Comparison of ENCODE assay signal across 30 mouse cellular contexts in genomic region chr7:30847934-30848333, GRCm38 (mm10). TPM values are rescaled to one million over a fixed set of nuclear protein-coding genes. Genes with fewer than 3 reads are reported as not detected.
DNase-seq lines count a peak whose midpoint lies in the region; TF ChIP-seq lines count a peak whose summit lies in the region.
"Had no signal": no experiment of that assay in that cellular context is flagged by ENCODE, and none has a peak within 500 bp of the region (broad histone marks: within the 10 kb centered on the region; RNA-seq: fewer than 3 reads in every experiment).

No protein-coding gene starts in this region.

- DNase-seq in adrenal gland, postnatal 36 days, result peak; percentile 18 to 28
- DNase-seq in adrenal gland, postnatal 14 days, result no peak
- peak; percentile 69 for DNase-seq in 416B (ENCODE audit: low read depth)
- no peak for DNase-seq in yolk sac, embryonic 10.5 days (ENCODE audit: low spot score)
- no peak for DNase-seq in Muller cell, postnatal 12 days (ENCODE audit: inconsistent ontology term)
- DNase-seq: cerebellum, adult 11-12 months; cerebellum, adult 8-10 months; cerebellum, postnatal 10 days; cerebellum, postnatal 36 days; embryo, embryonic 11 days; gastrocnemius, postnatal 25 days; heart, adult 18-20 months; heart, postnatal 10 days; heart, postnatal 36 days had no signal

- TF ChIP-seq CTCF in ES-Bruce4 (IDR thresholded peaks at IDR 0.05; ENCODE audit: low read depth, low read length), result no peak

- TF ChIP-seq POLR2A in ES-Bruce4 (IDR thresholded peaks at IDR 0.05; ENCODE audit: insufficient read depth, low read length), result no peak

- no peak overlapping the region for H3K9ac ChIP-seq in ES-Bruce4 (ENCODE audit: low read depth, poor library complexity, severe bottlenecking)
- H3K9ac ChIP-seq: embryonic facial prominence, embryonic 13.5 days; forebrain, embryonic 12.5 days; forebrain, embryonic 15.5 days; heart, embryonic 12.5 days; heart, embryonic 15.5 days; hindbrain, embryonic 13.5 days had no signal

- TF ChIP-seq EP300 in ES-Bruce4 (IDR thresholded peaks at IDR 0.05; ENCODE audit: insufficient read depth, low read depth, low read length), result peak; percentile 50; the same call in 1 of the 2 replicates

- no peak overlapping the region for H3K27ac ChIP-seq in ES-Bruce4 (ENCODE audit: insufficient read depth, low read length)
- H3K27ac ChIP-seq: embryonic facial prominence, embryonic 10.5 days; embryonic facial prominence, embryonic 13.5 days; forebrain, embryonic 12.5 days; forebrain, embryonic 15.5 days; heart, embryonic 15.5 days; hindbrain, embryonic 10.5 days; hindbrain, embryonic 13.5 days had no signal

- H3K36me3 ChIP-seq in ES-Bruce4 (ENCODE audit: control insufficient read depth, insufficient read depth, low read length, poor library complexity, severe bottlenecking), result no peaks in the 10 kb centered on the region
- H3K36me3 ChIP-seq: embryonic facial prominence, embryonic 10.5 days; embryonic facial prominence, embryonic 13.5 days; forebrain, embryonic 12.5 days; forebrain, embryonic 15.5 days; heart, embryonic 12.5 days; heart, embryonic 15.5 days; hindbrain, embryonic 10.5 days; hindbrain, embryonic 13.5 days had no signal

- H3K9me3 ChIP-seq in ES-Bruce4 (replicated peaks; ENCODE audit: control insufficient read depth, insufficient read depth, low read length, poor library complexity, severe bottlenecking), result no peaks in the 10 kb centered on the region
- H3K9me3 ChIP-seq: embryonic facial prominence, embryonic 10.5 days; embryonic facial prominence, embryonic 13.5 days; forebrain, embryonic 12.5 days; forebrain, embryonic 15.5 days; heart, embryonic 12.5 days; heart, embryonic 15.5 days; hindbrain, embryonic 10.5 days; hindbrain, embryonic 13.5 days had no signal

- no peak overlapping the region for H3K4me3 ChIP-seq in ES-Bruce4 (ENCODE audit: low read depth, low read length)
- H3K4me3 ChIP-seq: embryonic facial prominence, embryonic 10.5 days; embryonic facial prominence, embryonic 13.5 days; erythroblast, embryonic 14.5 days; forebrain, embryonic 12.5 days; forebrain, embryonic 15.5 days; heart, embryonic 12.5 days; heart, embryonic 15.5 days; hindbrain, embryonic 10.5 days; hindbrain, embryonic 13.5 days had no signal

- H3K4me1 ChIP-seq in ES-Bruce4 (ENCODE audit: control insufficient read depth, insufficient read depth, low read length), result peaks cover 5% of the 10 kb centered on the region
- H3K4me1 ChIP-seq: forebrain, embryonic 15.5 days; heart, embryonic 15.5 days; hindbrain, embryonic 10.5 days had no signal

- H3K27me3 ChIP-seq in ES-Bruce4 (ENCODE audit: control insufficient read depth, insufficient read depth, low read length, poor library complexity, severe bottlenecking), result no peaks in the 10 kb centered on the region
- H3K27me3 ChIP-seq: embryonic facial prominence, embryonic 13.5 days; forebrain, embryonic 12.5 days; forebrain, embryonic 15.5 days; heart, embryonic 12.5 days; heart, embryonic 15.5 days; hindbrain, embryonic 13.5 days had no signal

RNA-seq across cellular contexts. Expression of gene Ffar3, which starts 8.0 kb away (rescaled TPM):
- under 1 TPM in 1 of 2 experiments, not detected in 1; 0.33 TPM for total RNA-seq in adrenal gland, postnatal 36 days (2021)
- total RNA-seq in adrenal gland, postnatal 14 days (2021), result 0.26 and 0.38 TPM in 2 replicates
- not detected in 2 replicates for polyA plus RNA-seq in ES-Bruce4 (2011; ENCODE audit: insufficient read depth, insufficient read length, low read depth, missing spikeins)
- total RNA-seq: gastrocnemius, adult 8-10 months; gastrocnemius, postnatal 25 days; heart, adult 18-20 months; heart, postnatal 10 days; heart, postnatal 36 days; MEL had no signal
- polyA plus RNA-seq: activated CD4-positive, CD25-positive, alpha-beta regulatory T cell, adult 4 months; brain, embryonic 14.5 days; embryonic facial prominence, embryonic 10.5 days; embryonic facial prominence, embryonic 13.5 days; erythroblast, embryonic 14.5 days; forebrain, embryonic 12.5 days; forebrain, embryonic 15.5 days; gonadal fat pad, adult 2 months; heart, embryonic 12.5 days; heart, embryonic 15.5 days; hindbrain, embryonic 10.5 days had no signal

RNA-seq across cellular contexts. Expression of gene Ffar1, which starts 13.4 kb away (rescaled TPM):
- total RNA-seq in adrenal gland, postnatal 36 days (2021), result not detected
- 0.41 TPM in 1 of 2 replicates, not detected in the other for total RNA-seq in adrenal gland, postnatal 14 days (2021)
- polyA plus RNA-seq in ES-Bruce4 (2011; ENCODE audit: insufficient read depth, insufficient read length, low read depth, missing spikeins), result not detected in 2 replicates
- total RNA-seq: gastrocnemius, adult 8-10 months; gastrocnemius, postnatal 25 days; heart, postnatal 36 days; MEL had no signal
- polyA plus RNA-seq: brain, embryonic 14.5 days; embryonic facial prominence, embryonic 10.5 days; embryonic facial prominence, embryonic 13.5 days; erythroblast, embryonic 14.5 days; forebrain, embryonic 12.5 days; forebrain, embryonic 15.5 days; heart, embryonic 12.5 days; heart, embryonic 15.5 days; hindbrain, embryonic 10.5 days; hindbrain, embryonic 13.5 days; hindbrain, embryonic 16.5 days had no signal

RNA-seq across cellular contexts. Expression of gene Ffar2, which starts 24.4 kb away (rescaled TPM):
- 1 to 10 TPM; 1.7 to 2.9 TPM for total RNA-seq in adrenal gland, postnatal 36 days (2021)
- 1.1 TPM in 2 replicates for total RNA-seq in adrenal gland, postnatal 14 days (2021)
- polyA plus RNA-seq in ES-Bruce4 (2011; ENCODE audit: insufficient read depth, insufficient read length, low read depth, missing spikeins), result not detected in 2 replicates
- total RNA-seq: MEL had no signal
- polyA plus RNA-seq: embryonic facial prominence, embryonic 10.5 days; embryonic facial prominence, embryonic 13.5 days; erythroblast, embryonic 14.5 days; forebrain, embryonic 12.5 days; heart, embryonic 12.5 days; hindbrain, embryonic 10.5 days had no signal

RNA-seq across cellular contexts. Expression of gene Cd22, which starts 32.2 kb away (rescaled TPM):
- under 1 TPM; 0.56 TPM for total RNA-seq in adrenal gland, postnatal 36 days (2021)
- total RNA-seq in adrenal gland, postnatal 14 days (2021), result 3.2 and 14.1 TPM in 2 replicates
- not detected in 2 replicates for polyA plus RNA-seq in ES-Bruce4 (2011; ENCODE audit: insufficient read depth, insufficient read length, low read depth, missing spikeins)
- total RNA-seq: gastrocnemius, adult 8-10 months; MEL had no signal
- polyA plus RNA-seq: embryonic facial prominence, embryonic 13.5 days; erythroblast, embryonic 14.5 days; forebrain, embryonic 12.5 days; forebrain, embryonic 15.5 days; heart, embryonic 12.5 days; heart, embryonic 15.5 days; hindbrain, embryonic 10.5 days; hindbrain, embryonic 13.5 days; hindbrain, embryonic 16.5 days had no signal

Comparison
In these comparisons a context has a peak if more than half of its experiments do, and no peak if none do; other contexts are left out.
1. DNase-seq: peak in adrenal gland, postnatal 36 days (2 of 2) and 416B (single experiment); none in adrenal gland, postnatal 14 days (single experiment), yolk sac, embryonic 10.5 days (single experiment) and Muller cell, postnatal 12 days (single experiment).